Mouse (Mus musculus) right cerebral cortex, postnatal 10 days (tissue): ENCODE measurements at regions not wholly inside any gene's neighbourhood (a gene's known extent, or its start where the extent isn't known, plus 50 kb on each side); places are given as distances from the start of the nearest gene placed in this dataset.
A peak's percentile ranks its signal among the peaks of the same experiment; 100 is the strongest.
"Not testable (repeated sequence)": the region's sequence is repeated elsewhere in the genome, so short reads cannot be mapped to it uniquely, and the experiment has no call there.

Source experiments
- DNase-seq, 2 experiments: peaks; one replicate each; pipeline ENCODE4 v3.0.0; 2021; ENCODE audit warnings: low spot score in 2 of 2

GRCm38 (mm10) chr3:137217926-137218325 lies 122.9 kb upstream of the Emcn start:
- DNase-seq: no peak

- DNase-seq: no peak
These were observed 114.7 kb upstream of the Emcn start for GRCm38 (mm10) chr3:137226151-137226550.

GRCm38 (mm10) chr3:137227122-137227838 lies 113.6 kb upstream of the Emcn start:
- DNase-seq: no peak

- DNase-seq: no peak
These were observed 112.5 kb upstream of the Emcn start for GRCm38 (mm10) chr3:137228416-137228815.

- DNase-seq: no peak
These were observed 98.0 kb upstream of the Emcn start for GRCm38 (mm10) chr3:137242877-137243276.

GRCm38 (mm10) chr3:137263907-137264306 lies 77.0 kb upstream of the Emcn start:
- no peak for DNase-seq

GRCm38 (mm10) chr3:137267752-137268151 lies 73.1 kb upstream of the Emcn start:
- no peak for DNase-seq

GRCm38 (mm10) chr3:137275444-137275843 lies 65.4 kb upstream of the Emcn start:
- no peak for DNase-seq

- DNase-seq: no peak
These were observed 61.6 kb upstream of the Emcn start for GRCm38 (mm10) chr3:137279284-137279683.

- DNase-seq: peak in 1 of 2 experiments; percentile 27
These were observed 59.8 kb upstream of the Emcn start for GRCm38 (mm10) chr3:137281052-137281451.

GRCm38 (mm10) chr3:137287558-137287957 lies 53.3 kb upstream of the Emcn start:
- DNase-seq: not testable (repeated sequence)

GRCm38 (mm10) chr3:137288301-137288942 lies 52.4 kb upstream of the Emcn start:
- no peak for DNase-seq

- DNase-seq: no peak
These were observed 51.8 kb upstream of the Emcn start for GRCm38 (mm10) chr3:137288943-137289682.

- no peak for DNase-seq
These were observed 51.2 kb upstream of the Emcn start for GRCm38 (mm10) chr3:137289683-137289984.
